Mouse (Mus musculus) forebrain, postnatal 0 days (tissue): ENCODE data around the gene Col6a3. TPM values are rescaled to one million over a fixed set of nuclear protein-coding genes. Genes with fewer than 3 reads are reported as not detected.

Source experiments
- ATAC-seq: fragments of 200-750 bp; cut with Nextera tagmentation; 2 replicates; pipeline ENCODE4 v1.8.0; 2017; ENCODE audit warnings: mild to moderate bottlenecking, moderate library complexity
- DNase-seq: peaks from one replicate; pipeline ENCODE4 v3.0.0-alpha.2; 2015
- H3K27ac ChIP-seq: fragments of 300-500 bp; sonication (generic); 2 replicates; pipeline ENCODE4 v1.5.1; 2014; ENCODE audit warnings: low read depth, mild to moderate bottlenecking, antibody characterized with exemption, low read length, moderate library complexity, mixed read lengths
- H3K27me3 ChIP-seq: fragments of 300-500 bp; sonication (generic); 2 replicates; pipeline ENCODE4 v1.6.1; 2014; ENCODE audit warnings: mild to moderate bottlenecking, low read length, mixed read lengths; ENCODE audit not compliant: insufficient read depth
- H3K36me3 ChIP-seq: fragments of 300-500 bp; sonication (generic); 2 replicates; pipeline ENCODE4 v1.6.1; 2014; ENCODE audit warnings: mild to moderate bottlenecking, moderate library complexity; ENCODE audit not compliant: insufficient read depth
- H3K4me1 ChIP-seq: fragments of 300-500 bp; sonication (generic); 2 replicates; pipeline ENCODE4 v1.6.1; 2014; ENCODE audit warnings: antibody characterized with exemption; ENCODE audit not compliant: insufficient read depth
- H3K4me2 ChIP-seq: fragments of 300-500 bp; sonication (generic); 2 replicates; pipeline ENCODE4 v1.6.1; 2014; ENCODE audit warnings: low read depth, mild to moderate bottlenecking, moderate library complexity
- H3K4me3 ChIP-seq: fragments of 300-500 bp; sonication (generic); 2 replicates; pipeline ENCODE4 v1.5.1; 2014; ENCODE audit warnings: low read depth, low read length, mixed read lengths
- H3K9ac ChIP-seq: fragments of 300-500 bp; sonication (generic); 2 replicates; pipeline ENCODE4 v1.6.1; 2014; ENCODE audit warnings: mild to moderate bottlenecking
- H3K9me3 ChIP-seq: fragments of 300-500 bp; sonication (generic); 2 replicates; pipeline ENCODE4 v1.6.1; 2016; ENCODE audit warnings: low read length
- CTCF ChIP-seq: sonication (generic); IDR thresholded peaks from 2 replicates; pipeline ENCODE4 v1.5.1; 2016; ENCODE audit warnings: antibody characterized with exemption, control low read depth, low read depth
- WGBS: fragments of 180-500 bp; shearing (Covaris S2); extraction: QIAGEN DNeasy Blood & Tissue Kit; methylation state at CpG from one replicate; pipeline ENCODE4 v1.1.7; 2014; 5-methylcytosine and 5-hydroxymethylcytosine counted together
- polyA plus RNA-seq: library from polyadenylated mRNA; unstranded; fragments of >200 nt; fragmentation: Nextera tagmentation; extraction: Ambion mirVana; gene quantifications from 2 replicates; pipeline ENCODE4 v1.2.1, GENCODE M21; 2015
- total RNA-seq: library from RNA; depleted of rRNA; stranded (reverse); fragments of >200 nt; gene quantifications from 2 replicates; pipeline ENCODE4 v1.2.3, GENCODE M21; 2014

Gene Col6a3
- total and polyA plus RNA-seq, 2 experiments from 2014 or later: 3.2 to 34.1 TPM

DNA sequence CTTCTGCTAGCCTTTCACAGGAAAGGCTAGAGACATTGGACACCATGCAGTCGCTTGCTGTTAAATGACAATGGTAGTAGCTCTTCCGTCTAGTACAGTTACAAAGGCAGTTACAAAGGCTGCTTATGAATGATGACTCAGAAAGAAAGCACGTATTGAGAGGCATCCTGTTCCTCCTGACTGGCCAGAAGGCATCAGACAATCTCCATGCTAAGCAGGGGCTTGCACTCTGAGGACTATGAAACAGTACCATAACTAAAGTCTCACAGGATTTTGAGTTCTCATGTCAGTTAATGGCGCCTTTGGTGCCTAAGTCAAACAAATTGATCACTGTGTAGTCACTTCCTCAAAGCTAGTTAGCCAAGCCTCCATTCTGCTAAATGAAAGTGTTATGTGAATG, 72.6 kb downstream of the Col6a3 start:
- Histone ChIP-seq H3K36me3 (no peaks in the 10 kb centered on the region), H3K4me3 (no peak overlapping the region), H3K27me3 (no peaks in the 10 kb centered on the region), H3K9ac (no peak overlapping the region), H3K4me1 (no peaks in the 10 kb centered on the region), H3K9me3 (no peaks in the 10 kb centered on the region), H3K27ac (no peak overlapping the region), H3K4me2 (no peak overlapping the region)
- no peak for TF ChIP-seq CTCF
- 54% methylated on average over 4 of the region's 4 CpGs for WGBS
- ATAC-seq: no peak
- no peak for DNase-seq

DNA sequence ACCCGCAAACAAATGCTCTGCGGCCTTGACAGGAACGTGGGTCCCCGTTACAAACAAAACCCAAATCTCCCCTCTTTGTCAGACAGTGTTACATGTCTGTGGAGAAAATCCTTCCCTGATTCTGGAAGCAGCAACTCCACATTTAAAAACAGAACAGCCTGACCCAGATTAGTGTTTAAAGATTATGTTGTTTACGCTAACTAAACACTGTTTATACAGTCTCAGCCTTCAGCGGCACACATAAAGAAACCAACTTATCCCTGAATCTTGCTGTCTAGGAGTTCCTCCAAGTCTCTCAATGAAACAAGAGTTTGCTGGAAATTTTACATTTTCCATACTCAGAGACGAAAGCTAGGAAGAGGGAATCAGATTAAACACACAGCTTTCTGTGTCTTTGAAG, 73.7 kb downstream of the Col6a3 start:
- no peaks in the 10 kb centered on the region for H3K36me3 ChIP-seq
- no peaks in the 10 kb centered on the region for H3K27me3 ChIP-seq
- no peak for TF ChIP-seq CTCF
- H3K4me3 ChIP-seq: no peak overlapping the region
- ATAC-seq: no peak
- no peak overlapping the region for H3K27ac ChIP-seq
- H3K9ac ChIP-seq: no peak overlapping the region
- no peaks in the 10 kb centered on the region for H3K9me3 ChIP-seq
- DNase-seq: no peak
- no peak overlapping the region for H3K4me2 ChIP-seq
- no peaks in the 10 kb centered on the region for H3K4me1 ChIP-seq
- 71% methylated on average over 7 of the region's 7 CpGs for WGBS

DNA sequence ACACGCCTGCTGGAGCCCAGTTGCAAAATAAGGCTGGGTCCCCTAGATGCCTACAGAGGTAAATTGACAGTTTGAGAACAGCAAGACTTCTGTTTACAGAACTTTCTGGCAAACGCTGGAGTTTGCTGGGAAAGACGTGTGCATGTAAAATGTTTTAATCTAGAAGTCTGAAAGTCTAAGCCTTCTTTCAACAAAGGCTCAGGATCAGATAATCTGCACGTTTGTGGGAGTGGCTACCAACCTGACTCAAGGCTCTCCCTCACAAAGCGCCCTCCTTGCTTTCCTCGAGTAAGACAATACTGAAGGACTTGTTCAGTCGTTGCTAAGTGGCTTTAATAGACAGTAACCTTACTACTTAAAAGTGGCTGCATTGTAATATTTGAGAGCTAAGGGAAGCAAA, 74.5 kb downstream of the Col6a3 start:
- H3K36me3 ChIP-seq: no peaks in the 10 kb centered on the region
- no peaks in the 10 kb centered on the region for H3K9me3 ChIP-seq
- TF ChIP-seq CTCF: no peak
- 47% methylated on average over 7 of the region's 7 CpGs for WGBS
- no peak for DNase-seq
- no peak overlapping the region for H3K4me2 ChIP-seq
- H3K27me3 ChIP-seq: no peaks in the 10 kb centered on the region
- H3K4me3 ChIP-seq: no peak overlapping the region
- H3K4me1 ChIP-seq: no peaks in the 10 kb centered on the region
- ATAC-seq: no peak
- no peak overlapping the region for H3K9ac ChIP-seq
- H3K27ac ChIP-seq: no peak overlapping the region

DNA sequence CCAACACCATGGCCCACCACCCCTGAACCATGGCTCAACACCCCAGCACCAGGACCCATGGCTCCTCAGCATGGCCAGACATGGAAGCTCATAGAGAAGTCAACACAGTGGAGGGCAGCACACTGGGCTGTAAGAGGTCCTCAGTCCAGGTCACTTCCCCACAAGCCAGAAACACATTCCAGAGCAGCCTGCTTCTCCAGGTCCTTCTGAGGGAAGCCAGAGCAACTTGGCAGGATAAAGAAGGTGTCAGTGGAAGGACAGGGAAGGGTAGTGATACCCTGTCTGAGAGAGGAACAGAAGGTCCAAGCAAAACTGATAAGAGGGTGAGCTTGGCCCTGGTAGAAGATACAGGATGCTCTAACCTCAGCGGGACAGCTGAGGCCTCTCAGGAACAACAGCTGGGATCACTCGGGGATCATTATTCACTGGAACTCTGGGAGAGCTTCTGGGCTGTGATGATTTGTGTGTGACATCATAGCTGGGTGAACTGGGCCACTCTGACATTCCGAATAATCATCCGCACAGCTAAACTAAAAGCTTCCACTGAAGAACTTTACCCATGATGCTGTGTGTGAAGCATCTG, 85.6 kb downstream of the Col6a3 start:
- Histone ChIP-seq H3K4me2 (no peak overlapping the region), H3K4me1 (peaks cover 8% of the 10 kb centered on the region; the same call in 1 of the 2 replicates), H3K9ac (no peak overlapping the region), H3K4me3 (no peak overlapping the region), H3K27me3 (no peaks in the 10 kb centered on the region), H3K36me3 (no peaks in the 10 kb centered on the region), H3K27ac (no peak overlapping the region), H3K9me3 (no peaks in the 10 kb centered on the region)
- DNase-seq: no peak
- TF ChIP-seq CTCF: no peak
- ATAC-seq: no peak
- WGBS: 96% methylated on average over 4 of the region's 4 CpGs

DNA sequence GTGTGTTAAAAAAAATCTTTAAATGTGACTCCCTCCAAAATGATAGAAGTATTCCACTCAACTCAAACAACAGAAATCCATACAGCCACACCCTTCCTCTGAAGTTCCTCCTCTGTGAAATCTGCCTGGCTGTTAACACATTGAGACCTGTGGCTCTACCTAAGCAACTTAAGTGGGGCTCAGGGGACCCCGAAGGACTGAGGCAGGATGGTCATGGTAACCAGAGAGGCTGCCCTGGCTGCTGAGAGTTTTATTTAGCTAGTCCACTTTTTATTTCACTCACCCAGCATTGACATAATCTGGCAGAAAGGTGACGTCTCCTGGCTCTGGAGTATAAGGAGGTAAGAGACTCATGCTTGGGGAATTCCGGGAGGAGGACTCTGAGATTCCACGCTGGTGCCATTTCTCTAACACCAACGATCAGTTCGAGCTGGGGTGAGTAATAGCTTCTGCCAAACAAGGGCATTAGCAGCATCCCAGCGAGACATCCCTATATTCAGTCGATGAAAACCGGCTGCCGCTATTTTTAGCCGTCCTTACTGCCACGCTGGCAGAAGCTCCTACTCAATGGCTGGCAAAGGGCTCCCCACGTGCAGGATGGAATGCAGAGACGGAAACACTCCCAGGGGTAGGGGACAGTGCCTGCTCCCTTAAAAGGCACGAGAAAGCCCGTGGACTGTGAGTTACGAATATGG, 89.8 kb downstream of the Col6a3 start:
- no peak for TF ChIP-seq CTCF
- peak; percentile 74 for DNase-seq
- 36% methylated on average over 17 of the region's 17 CpGs for WGBS
- Histone ChIP-seq H3K4me3 (no peak overlapping the region), H3K4me1 (peaks cover 8% of the 10 kb centered on the region; the same call in 1 of the 2 replicates), H3K27ac (peak overlapping the region; percentile 54; the same call in 1 of the 2 replicates), H3K4me2 (peak overlapping the region; percentile 21; the same call in 1 of the 2 replicates), H3K27me3 (no peaks in the 10 kb centered on the region), H3K9ac (no peak overlapping the region; the same call in 1 of the 2 replicates), H3K9me3 (no peaks in the 10 kb centered on the region), H3K36me3 (no peaks in the 10 kb centered on the region)
- ATAC-seq: peak; percentile 81

DNA sequence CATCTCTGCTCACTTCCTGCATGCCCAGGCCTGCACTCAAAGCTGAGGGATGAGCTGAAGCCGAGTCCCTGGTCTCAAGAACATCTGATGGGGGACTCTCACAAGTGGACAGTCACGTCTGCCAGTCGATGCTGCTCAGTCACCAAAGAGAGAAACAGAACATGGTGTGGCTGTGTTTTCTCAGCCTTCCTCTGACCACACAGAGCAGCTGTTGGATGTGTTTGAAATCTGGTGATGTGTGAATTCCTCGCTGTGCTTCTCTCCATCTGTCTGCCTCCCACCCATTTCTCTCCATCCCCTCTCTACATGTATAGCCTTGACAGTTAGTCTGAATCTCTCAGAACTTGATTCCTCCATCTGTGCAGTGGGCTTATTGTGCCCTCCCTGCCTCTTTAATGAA, 92.5 kb downstream of the Col6a3 start:
- H3K4me2 ChIP-seq: no peak overlapping the region
- no peaks in the 10 kb centered on the region for H3K27me3 ChIP-seq
- no peak for TF ChIP-seq CTCF
- WGBS: 76% methylated on average over 4 of the region's 4 CpGs
- H3K9me3 ChIP-seq: no peaks in the 10 kb centered on the region
- DNase-seq (no peak), ATAC-seq (no peak)
- no peak overlapping the region for H3K4me3 ChIP-seq
- H3K36me3 ChIP-seq: no peaks in the 10 kb centered on the region
- H3K4me1 ChIP-seq: peaks cover 8% of the 10 kb centered on the region; the same call in 1 of the 2 replicates
- no peak overlapping the region for H3K27ac ChIP-seq
- H3K9ac ChIP-seq: no peak overlapping the region

DNA sequence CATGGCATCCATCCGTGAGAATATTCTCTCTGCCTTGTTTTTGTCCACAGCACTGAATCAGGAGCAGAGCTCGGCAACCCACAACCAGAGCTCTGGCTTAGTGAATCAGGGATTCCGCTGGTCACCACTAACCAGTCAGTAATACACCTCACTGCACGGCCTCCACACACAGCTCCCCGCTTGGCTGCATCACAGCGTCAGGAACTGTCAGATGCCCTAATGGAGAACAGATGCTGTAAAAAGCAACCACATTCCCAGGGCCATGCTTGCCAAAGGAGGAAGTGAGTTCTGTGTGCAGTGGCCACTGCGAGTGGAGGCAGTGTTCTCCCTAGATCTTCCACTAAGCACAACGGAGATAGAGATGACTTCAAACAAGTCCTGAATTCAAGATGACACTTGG, 93.6 kb downstream of the Col6a3 start:
- H3K9me3 ChIP-seq: no peaks in the 10 kb centered on the region
- no peak for DNase-seq
- H3K27ac ChIP-seq: no peak overlapping the region
- no peaks in the 10 kb centered on the region for H3K27me3 ChIP-seq
- WGBS: 72% methylated on average over 8 of the region's 8 CpGs
- no peak overlapping the region for H3K9ac ChIP-seq
- no peaks in the 10 kb centered on the region for H3K36me3 ChIP-seq
- H3K4me3 ChIP-seq: no peak overlapping the region
- H3K4me1 ChIP-seq: peaks cover 8% of the 10 kb centered on the region; the same call in 1 of the 2 replicates
- ATAC-seq: no peak
- no peak for TF ChIP-seq CTCF
- H3K4me2 ChIP-seq: no peak overlapping the region
